Mouse (Mus musculus) induced T-regulatory cell, adult 2 months (primary cell): ENCODE measurements around the gene Ccdc169.

Source experiments
- DNase-seq: peaks from one replicate; pipeline ENCODE4 v3.0.0-alpha.2; 2012; ENCODE audit warnings: low read depth

Gene Ccdc169

DNA sequence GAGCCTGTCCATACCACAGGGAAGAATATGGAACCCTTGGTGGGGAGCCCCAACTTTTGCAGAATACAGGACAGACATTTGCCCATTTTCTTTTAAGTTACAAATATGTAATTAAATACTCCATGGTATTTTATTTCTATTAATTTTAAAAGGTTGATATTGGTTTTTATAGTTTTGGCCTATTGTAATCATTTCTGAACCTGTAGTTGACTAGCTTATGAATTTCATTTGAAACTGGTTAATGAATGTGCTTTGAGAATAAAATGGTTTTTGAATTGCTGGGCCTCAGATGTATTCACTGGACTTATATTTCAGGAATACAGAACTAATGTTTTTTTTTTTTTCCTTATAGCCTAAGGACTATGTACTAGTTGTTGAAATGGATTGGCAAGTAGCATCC is at the start of gene Ccdc169:
Gene Ccdc169 (plus strand): TSS at position 301 of the 400 bp plus-strand sequence.
- no peak for DNase-seq

DNA sequence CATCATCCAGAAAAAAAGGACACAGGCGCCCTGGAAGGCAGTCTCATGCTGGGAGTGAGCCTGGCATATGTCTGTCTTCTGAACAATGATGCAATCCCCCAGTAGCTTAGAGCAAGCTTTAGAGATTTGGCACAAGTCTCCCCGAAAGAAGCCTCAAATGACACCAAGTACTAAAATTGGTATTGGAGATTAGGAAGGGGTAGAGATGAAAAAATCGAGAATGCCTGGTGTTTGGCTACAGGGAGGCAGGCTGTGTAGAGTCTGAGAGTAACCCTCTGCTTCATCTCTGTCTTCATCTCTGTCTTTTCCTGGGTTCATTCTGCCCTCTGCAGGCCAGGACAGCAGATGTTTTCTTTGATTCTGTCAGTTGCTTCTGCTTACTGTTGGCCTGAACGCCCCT is 49.8 kb upstream of the Ccdc169 start:
- DNase-seq, result no peak

DNA sequence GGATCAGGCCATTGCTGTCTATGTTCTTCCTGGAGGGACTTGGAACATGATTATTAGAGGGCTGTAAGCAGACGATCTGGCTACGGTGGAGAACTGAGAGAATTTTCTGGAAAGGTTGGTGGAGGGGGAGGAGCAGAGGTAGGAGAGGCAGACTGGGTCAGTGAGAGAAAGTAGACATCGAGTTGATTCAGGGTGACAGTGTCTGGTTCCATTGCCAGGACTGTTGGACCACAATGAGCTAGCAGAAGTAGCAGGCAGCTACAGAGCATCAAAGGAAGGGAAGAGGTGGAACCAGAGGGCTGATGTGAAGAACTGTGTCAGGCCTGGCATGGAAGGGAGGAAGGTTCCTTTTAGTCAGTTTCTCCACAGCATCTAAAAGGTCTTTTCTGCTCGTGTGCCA is 48.8 kb upstream of the Ccdc169 start:
- DNase-seq, result no peak

DNA sequence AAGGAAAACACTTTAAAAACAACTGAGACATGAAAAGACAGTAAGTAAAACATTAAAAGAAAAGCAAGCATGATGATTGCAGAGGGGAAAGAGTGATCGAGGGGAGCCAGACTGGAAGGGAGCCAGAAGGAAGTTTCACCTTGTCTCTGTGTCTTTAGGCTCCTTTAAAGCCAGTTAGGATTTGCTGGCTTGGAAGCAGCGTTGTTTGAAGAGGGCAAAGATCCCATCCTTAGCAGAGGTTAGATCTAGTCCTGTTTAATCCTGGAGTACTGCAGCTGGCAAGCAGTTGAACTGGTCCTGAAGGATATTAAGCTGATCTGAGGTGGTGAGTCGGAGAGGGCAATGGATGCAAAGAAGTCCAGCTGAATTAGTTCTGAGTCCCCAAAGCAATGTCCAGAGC is 48.3 kb upstream of the Ccdc169 start:
- DNase-seq, result no peak

DNA sequence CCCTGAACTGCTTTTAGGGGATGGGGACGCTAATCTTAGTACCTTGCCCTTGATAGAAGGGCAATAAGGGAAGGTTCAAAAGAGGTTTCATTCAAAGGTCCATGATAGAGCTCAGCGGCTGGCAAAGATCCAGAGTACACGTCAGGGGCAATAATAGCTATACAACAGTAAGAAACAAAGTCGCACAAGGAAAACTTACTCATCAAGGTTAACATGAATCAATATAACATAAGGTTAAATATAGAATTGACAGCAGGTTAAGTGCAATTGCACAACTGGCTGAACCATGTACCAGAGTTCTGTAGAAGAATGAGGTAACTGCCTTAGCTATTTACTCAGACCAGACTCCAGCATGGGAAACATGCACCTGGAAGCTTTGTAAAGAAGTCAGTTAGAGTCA is 47.8 kb upstream of the Ccdc169 start:
- no peak for DNase-seq

DNA sequence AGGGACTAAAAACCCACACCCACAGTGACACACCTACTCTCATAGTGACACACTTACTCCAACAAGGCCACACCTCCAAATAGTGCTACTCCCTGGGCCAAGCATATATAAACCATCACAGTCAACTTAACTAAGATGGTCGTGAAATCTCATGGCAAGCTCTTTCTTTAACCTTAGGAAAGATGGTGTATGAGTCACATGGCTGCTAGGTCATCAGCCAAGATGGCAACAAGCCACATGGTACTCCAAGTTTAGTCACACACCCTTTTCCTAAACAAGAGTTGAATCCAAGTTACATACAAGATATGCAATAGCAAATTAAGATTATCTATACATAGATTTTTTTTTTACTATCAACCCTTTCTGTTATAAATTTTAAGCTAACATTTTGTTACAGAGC is 44.0 kb upstream of the Ccdc169 start:
- no peak for DNase-seq

DNA sequence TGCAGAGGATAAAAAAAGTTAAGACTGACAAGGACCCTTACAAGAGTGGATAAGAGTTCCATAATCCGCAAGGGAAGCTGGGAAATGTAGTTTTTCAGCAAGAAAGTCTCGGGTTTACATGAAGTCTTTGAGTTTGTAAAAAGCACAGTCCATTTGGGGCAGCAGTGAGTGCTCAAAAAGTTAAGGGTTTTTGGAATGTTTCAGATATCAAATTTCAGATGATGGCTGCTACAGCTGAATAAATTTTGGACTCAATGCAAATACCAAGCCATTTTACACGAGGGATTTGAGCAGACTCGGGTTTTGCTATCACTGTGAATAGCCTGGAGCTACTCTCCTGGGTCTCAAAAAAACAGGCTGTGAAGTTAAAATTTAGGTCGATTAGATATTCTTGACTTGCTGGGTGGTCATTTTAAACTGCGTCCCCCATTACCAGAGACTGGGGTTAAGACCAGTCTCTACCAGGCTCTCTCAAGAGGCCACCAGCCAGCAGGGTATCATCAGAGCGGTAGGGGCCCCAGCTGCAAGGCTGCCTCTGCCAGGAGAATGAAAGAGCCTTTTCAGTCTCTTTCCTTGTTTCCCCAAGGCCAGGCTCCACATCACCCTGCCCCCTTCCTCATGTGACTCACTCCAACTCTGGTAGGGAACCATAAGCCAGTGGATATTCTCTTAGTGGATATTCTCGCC is 41.0 kb upstream of the Ccdc169 start:
- DNase-seq, result no peak

DNA sequence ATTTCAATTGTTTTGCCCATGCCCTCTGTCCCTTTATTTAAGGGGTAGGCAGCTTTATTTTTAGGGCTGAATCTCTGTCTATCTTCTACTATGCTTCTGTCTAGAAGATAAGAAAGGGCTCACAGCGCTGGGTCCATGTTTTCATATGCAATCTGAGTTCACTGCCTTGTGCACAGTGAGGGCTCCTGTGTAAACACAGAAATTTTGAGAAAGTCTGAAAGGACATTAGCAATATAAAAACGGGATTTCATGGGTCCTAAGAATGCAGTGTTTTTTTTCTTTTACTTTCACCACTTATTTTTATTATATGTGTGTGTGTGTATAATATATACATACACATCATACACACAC is 40.5 kb upstream of the Ccdc169 start:
- DNase-seq, result no peak

DNA sequence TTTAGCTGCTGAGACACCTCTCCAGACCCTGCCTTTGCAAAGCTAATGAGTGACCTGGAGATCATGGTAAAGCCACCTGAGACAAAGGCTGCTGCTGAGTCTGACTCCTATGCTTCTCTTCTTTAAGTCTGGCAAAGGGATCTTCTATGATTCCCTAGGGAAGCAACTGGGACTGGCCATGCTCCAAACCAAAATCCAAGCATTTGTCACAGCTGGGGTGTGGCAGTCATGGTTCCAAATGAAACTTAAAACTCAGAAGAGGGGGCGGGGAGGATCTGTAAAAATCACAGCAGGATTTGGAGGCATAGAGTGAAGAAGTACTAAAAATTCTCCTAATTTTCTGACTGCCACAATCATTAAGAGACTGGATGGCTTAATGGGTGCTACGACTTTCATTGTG is 40.0 kb upstream of the Ccdc169 start:
- DNase-seq, result no peak

DNA sequence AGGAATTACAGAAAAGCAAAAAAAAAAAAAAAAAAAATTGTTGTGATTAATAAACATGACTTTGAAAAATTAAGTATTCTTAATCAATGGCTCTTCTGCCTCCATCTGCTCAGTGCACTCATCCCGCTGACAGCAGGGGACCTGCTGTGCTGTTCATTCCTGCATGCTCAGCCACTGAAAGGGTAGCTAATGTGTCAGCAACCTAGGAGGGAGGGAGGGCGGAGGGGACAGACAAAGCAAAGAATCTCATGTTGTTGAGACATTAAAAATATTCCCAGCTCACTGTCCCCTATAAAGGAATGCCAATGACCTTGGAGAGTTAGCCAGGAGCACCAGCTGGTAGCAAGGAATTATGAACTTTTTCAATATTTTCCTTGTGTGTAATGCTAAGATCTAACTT is 39.1 kb upstream of the Ccdc169 start:
- no peak for DNase-seq

DNA sequence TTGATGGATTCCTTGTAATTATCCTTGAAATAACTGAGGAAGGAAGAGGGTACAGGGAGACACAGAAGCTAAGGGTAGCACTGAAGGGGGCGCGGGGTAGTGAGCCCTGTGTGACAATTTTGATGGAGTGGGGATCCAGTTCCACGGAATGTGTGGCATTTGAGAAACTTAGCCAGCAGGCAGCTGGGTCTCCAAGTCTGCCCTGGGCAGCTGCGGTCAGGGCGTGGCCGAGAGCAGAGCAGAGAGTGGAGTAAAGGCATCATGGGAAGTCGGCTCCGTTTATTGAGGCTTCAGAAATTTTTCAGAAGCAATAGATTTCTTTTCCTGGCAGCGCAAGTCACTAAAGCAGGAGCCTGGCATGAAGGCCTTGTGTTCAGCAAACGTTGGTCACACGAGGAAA is 38.1 kb upstream of the Ccdc169 start:
- DNase-seq, result no peak

DNA sequence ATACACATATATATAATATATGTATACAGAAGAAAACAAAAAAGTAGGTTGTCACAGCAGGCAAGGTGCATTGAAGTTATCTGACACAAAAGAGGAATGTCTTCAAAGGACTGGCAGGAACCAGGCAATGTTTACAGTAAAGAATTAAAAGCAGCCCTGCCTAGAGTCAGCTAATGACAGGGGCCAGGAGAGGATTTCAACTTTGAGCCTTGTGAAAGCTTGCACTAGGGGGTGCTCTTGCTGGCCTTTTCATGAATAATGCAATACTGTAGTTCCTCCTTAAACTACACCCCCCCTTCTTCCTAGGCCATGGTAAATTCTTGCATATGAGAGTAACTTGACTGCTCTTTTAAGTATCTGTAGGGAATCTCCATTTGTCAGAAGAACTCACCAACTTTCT is 36.0 kb upstream of the Ccdc169 start:
- no peak for DNase-seq

DNA sequence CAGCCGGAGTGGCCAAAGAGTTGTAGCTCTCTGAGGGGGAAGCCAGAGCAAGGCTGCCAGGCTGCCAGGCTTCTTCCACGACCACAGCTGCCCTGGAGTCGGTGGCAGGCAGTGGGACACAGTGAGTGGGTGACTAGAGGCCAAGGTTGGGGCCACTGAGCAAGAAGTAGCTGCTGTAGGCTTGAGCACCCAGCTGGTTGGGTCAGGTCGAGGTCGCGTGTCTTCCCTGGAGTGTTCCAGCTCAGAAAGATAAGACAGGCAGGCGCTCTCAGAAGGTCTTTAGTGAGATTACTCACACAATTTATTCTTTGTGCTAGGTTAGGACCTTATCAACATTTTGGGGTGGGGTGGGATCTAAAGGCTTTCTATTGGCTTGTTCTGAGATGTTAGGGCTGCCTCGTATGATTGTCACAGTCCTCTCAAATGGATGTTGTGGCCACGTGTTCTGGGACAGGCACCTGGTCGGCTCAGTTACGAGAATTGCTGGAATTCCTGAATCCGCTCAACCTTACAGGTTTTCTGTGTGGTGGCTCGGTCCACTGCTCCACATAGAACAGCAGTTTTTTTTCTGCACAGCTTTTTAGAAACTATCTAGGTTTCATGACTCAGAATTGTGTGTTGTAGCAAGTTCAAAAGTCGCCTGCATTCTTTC is 31.6 kb upstream of the Ccdc169 start:
- DNase-seq, result no peak

DNA sequence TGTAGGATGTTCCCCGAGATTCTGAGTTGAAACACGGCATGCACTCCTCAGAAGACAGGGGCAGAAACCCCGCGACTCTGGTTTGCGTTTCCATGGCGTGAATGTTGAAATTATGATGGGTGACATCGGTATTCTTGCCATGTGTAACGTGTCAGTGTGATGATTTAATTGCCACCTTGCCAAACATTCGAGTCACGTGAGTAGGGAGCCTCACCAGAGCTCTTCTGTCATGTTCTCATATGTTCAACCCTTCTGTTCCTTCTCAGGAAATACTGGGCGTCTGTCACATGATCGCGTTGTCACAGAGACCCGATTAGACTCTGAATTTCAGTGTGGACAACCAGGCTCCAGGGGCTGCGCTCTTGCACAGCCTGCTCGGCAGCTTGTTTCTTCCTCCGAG is 31.1 kb upstream of the Ccdc169 start:
- no peak for DNase-seq

DNA sequence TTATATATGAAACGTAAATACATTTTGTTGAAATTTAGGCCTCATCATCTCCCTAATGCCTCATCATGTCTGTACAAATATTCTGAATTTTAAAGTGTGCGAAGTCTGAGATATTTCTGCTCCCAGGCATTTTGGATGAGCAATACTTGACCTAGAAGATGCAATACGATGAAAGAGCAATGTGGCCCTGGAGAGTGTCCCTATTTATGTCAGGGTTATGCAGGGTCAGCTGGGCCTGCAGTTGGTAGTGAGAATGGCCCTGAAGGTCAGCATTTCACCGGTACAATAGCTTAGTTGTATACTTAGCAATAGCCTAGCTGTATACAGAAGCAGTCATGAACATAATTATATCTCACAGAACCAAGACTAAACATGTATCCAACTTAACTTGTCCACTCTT is 28.0 kb upstream of the Ccdc169 start:
- DNase-seq, result no peak

DNA sequence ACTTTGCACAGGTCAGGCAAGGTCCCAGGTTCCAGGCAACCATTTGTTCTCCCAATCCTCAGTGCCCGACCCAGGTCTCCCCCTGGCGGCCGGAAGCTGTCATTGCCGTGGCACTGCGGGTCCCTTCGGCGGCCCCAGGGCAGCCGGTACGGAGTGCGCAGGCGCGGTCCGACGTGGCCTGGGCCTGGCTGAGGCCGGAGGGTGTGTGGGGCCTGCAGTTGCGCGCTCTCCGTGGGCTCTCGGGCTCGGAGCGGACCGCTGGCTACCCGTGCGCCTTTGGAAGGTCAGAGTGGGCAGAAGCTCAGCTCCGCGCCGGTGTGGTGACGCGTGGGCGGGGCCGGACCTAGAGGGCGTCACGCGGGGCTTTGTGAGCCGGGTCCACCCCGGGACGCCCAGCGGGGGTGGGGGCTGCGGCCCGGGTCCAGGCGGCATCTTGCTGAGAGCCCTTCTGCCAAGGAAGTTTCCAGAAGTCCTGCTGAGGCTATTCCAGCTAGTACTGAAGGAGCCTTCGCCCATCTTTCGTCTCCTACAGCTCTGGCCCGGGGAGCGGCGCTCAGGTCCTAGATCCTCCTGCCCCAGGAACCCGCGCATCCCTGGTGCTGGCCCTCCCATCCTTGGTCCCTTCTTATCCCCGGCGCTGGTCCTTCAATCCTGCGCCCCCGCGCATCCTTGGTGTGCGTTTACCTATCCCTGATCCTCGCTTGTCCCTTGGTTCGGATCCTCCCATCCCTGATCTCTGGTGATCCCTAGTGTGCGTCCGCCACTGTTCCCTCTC is 25.0 kb upstream of the Ccdc169 start, which contains the start of gene Spg20:
Gene Spg20 (plus strand): TSS at position 174 of the 775 bp plus-strand sequence.
- DNase-seq, result peak; percentile 93

DNA sequence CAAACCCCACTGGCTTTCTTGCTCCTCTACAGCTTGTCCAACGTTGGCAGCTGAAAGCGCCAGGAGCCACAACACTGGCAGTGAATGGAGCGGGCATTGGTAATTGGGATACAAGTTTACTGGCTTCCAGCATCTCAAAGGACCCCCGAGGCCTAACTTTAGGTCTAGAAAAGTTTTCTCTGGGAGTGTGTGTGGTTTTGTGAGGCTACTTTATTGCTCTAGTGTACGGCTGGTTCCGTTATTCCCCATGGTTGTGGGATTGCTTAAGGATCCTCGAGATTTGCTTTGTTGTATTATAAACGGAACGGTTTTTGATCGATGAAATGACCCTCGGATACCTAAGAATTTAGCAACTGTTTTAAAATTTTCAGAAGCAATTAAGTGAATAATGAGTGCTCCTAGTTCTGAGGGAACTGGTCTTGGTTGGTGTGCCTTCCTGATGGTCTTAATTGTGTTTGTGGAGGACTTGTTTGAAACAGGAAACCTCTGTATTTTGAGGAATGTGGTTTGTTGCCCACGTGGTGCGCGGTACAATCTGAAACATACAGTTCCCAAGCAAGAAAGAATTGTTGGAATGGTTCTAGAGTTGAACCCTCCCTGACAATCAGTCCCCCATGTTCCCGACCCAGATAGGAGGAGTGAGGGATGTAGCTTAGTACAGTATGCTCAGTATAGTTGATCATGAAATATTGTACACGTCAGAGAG is 24.3 kb upstream of the Ccdc169 start:
- peak; percentile 46 for DNase-seq

DNA sequence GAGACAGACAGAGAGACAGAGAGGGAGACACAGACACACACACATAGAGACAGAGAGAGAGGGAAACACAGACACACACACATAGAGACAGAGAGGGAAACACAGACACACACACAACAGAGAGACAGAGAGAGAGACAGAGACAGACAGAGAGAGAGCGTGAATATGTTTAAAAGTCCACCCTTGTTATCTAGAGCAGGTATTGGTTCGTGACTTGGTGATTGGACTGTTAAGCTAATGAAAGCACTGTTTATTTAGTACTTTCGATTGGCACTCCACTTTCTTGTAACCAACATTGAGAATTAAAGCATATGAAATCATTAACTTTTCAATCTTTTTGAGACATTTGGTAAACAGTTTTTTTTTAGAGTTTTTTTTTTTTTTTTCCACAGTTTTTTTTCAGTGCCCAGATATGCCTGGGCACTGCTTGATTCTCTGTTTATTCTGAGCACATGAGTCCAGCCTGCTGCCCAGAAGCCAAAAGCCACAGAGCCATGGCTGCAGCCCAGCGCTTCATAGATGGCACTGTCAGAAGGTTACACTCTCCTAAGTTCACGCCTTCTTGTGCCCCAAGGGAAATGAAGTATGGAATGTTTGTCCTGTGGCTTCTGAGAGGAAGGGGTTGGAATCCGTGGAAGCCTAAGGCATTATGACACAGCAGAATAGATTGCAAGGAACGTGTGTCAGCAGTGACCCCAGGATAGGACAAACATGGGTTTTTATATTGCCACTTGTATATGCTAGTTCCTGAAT is 22.6 kb upstream of the Ccdc169 start:
- DNase-seq, result no peak

DNA sequence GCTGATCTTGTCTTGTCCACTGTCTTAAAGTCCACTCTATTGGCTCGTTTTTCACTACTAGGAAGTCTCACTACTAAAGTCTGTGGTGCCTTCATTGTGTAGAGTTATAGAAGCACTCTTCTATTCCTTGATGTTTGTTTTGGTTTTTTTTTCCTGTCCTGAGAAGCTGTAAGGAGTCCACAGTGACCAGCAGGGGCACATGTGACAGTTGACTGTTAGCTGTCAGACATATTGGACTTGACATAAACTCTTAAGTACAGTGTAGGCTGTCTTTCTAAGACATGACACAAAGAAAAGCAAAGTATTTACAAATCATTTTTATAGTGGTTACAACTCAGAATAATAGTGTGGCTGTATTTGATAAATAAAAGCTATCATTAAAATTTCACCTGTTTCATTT is 22.1 kb upstream of the Ccdc169 start:
- no peak for DNase-seq

DNA sequence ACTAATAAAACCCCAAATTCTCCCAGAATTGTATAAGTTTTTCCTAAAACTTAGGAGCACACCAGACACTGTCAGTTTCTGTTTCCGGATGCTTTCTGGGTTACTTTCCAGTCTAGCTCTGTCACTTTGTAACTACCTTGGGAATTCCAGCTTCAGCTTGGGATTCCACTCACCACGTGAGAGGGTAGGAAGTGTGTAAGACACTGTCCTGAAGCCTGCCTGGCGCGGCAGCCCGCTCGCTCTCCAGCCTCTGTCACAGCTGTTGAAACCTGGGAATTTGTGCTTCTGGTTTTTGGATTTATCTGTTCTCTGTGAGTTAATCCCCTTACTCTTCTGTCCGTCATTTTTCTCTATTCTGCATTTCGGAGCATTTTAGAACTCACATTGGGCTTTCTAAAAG is 21.1 kb upstream of the Ccdc169 start:
- no peak for DNase-seq

DNA sequence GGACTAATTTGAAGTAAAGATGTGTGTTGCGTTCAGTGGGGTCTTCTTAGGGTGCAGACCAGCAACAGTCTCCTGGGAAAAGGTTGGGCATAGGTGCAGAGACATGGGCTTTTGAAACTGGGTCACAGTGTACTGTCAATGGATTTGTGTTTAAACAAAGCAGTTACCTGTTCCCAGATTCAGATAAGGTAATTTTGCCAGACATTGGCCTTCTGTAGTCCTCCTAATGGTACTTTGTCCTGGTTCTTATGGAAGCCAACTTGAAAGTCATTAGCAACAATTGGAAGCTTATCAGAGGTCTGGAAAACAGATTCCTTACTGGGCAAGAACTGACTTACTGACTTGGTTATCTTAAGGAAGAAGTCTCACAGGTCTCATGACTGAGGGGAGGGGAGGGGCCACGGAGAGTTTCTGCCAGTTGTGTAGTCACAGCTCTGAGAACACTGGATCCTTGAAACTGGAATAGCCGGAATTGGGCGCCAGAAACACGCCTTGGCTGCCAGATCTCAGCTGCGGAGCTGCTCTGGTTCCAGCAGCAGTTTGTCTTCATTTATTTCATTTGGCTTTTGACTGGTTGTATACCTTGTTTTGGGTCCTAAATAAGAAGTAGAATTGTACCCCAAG is 17.8 kb upstream of the Ccdc169 start:
- DNase-seq, result no peak
